Mouse (Mus musculus) liver, embryonic 14.5 days (tissue): ENCODE data around the gene Pycard.

Source experiments
- CTCF ChIP-seq: IDR thresholded peaks from 2 replicates; pipeline ENCODE4 v1.5.1; 2016; ENCODE audit warnings: antibody characterized with exemption, low read depth, control low read depth
- EP300 ChIP-seq: IDR thresholded peaks from 2 replicates; pipeline ENCODE4 v1.6.1; 2016; ENCODE audit warnings: antibody characterized with exemption, low read depth

DNA sequence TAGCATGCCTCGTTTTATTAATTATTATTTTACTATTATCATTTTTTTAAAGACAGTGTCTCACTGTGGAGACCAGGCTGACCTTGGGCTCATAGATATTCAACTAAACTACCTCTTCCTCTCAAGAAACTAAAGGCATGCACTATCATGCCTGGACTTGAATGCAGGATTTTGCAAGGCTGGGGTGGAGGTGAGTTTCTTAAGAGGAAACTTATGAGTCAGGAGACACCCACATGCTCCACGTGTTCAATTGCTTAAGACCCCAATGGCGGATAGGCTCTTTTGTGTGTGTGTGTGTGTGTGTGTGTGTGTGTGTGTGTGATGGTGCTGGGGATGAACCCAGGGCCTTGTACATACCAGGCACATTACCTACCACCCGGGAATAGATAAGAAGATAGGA lies 31.7 kb upstream of the Pycard start:
- TF ChIP-seq CTCF: no peak
- TF ChIP-seq EP300: no peak
